Mouse (Mus musculus): Measurements from ENCODE around the gene Hoxd8. TPM values are rescaled to one million over a fixed set of nuclear protein-coding genes. Genes with fewer than 3 reads are reported as not detected.

The Hoxd8 gene
- polyA plus RNA-seq, 1 experiment: not detected

DNA sequence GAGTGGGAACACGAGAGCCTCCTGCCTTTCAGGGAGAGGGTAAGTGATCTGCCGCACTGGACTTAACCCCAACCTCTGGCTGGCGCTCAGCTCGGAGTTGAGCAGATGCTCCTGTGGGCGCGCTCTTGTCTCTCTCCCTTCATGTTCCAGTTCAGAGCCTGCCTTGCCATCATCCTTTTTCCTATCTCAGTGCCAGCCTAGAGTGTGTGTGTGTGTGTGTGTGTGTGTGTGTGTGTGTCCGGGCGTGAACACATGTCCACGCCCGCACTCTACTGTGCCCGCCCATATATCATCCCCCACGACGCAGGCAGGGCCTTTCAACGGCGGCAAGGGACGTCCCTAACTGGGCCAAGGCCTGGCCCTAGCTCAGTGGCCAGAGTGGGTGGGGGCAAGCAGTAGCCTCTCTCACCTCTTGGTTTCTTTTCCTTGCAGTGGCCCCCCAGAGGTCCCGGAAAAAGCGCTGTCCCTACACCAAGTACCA is 20.9 kb upstream of the Hoxd8 start:
- Histone ChIP-seq H3K9me3 (0 out of 2 replicates have a peak, but pooled peaks cover 5% of the 10 kb centered on the region), H3K4me1 (peaks cover 45% of the 10 kb centered on the region), H3K27me3 (replicated peaks) (peaks cover 98% of the 10 kb centered on the region), H3K4me3 (replicated peaks) (no peak overlapping the region), H3K36me3 (replicated peaks; ENCODE audit: low read length) (no peaks in the 10 kb centered on the region)
- TF ChIP-seq FLI1 (IDR thresholded peaks at IDR 0.05; ENCODE audit: low read length): no peak
- no peak for TF ChIP-seq GATA1 (IDR thresholded peaks at IDR 0.05; ENCODE audit: borderline replicate concordance, low read length)

- H3K9me3 ChIP-seq: 0 out of 2 replicates have a peak, but pooled peaks cover 5% of the 10 kb centered on the region
- H3K4me1 ChIP-seq: peaks cover 43% of the 10 kb centered on the region
- no peak overlapping the region for H3K4me3 ChIP-seq (replicated peaks)
- H3K27me3 ChIP-seq (replicated peaks): peaks cover 98% of the 10 kb centered on the region
- TF ChIP-seq FLI1 (IDR thresholded peaks at IDR 0.05; ENCODE audit: low read length) (no peak), GATA1 (IDR thresholded peaks at IDR 0.05; ENCODE audit: borderline replicate concordance, low read length) (no peak)
- H3K36me3 ChIP-seq (replicated peaks; ENCODE audit: low read length): no peaks in the 10 kb centered on the region
Observed at GRCm38 (mm10) chr2:74684106-74684505, 20.3 kb upstream of the Hoxd8 start.

- TF ChIP-seq GATA1 (IDR thresholded peaks at IDR 0.05; ENCODE audit: borderline replicate concordance, low read length) (no peak), FLI1 (IDR thresholded peaks at IDR 0.05; ENCODE audit: low read length) (no peak)
- Histone ChIP-seq H3K27me3 (replicated peaks) (peaks cover 98% of the 10 kb centered on the region), H3K9me3 (0 out of 2 replicates have a peak, but pooled peaks cover 5% of the 10 kb centered on the region), H3K4me3 (replicated peaks) (no peak overlapping the region), H3K36me3 (replicated peaks; ENCODE audit: low read length) (no peaks in the 10 kb centered on the region), H3K4me1 (peaks cover 36% of the 10 kb centered on the region)
Observed at GRCm38 (mm10) chr2:74685059-74685603, 19.3 kb upstream of the Hoxd8 start.

DNA sequence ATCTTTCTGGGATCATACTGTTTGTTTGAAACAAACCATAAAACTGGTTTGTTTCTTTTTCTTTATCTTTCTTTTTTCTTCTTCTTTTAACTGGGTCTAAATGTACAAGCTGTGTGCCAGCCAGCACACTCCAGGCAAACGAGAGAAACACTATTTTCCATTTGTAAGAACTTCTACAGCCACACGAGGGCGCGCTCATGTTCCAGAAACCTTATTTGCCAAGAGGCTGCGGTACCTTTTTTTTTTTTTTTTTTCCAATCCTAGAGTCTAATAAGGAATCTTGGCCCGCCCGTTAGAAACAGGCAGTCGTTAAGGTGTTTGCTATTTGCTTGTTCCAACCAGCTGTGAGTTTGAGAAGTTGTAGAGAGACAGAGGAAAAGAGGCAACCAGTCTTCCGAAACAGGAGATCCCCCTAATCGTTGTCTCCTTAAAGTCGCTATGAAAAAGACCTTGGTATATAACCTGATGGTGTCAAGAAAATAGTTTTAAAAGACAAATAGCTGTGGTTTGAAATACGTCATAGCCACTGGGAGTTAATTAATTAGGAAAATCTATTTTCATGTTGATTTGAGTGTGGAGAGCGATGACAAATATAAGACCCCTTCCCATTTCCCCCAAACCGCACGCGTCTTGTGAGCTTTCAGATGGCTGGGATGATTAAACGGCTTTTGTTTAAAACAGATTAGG is 18.0 kb upstream of the Hoxd8 start:
- no peak for TF ChIP-seq FLI1 (IDR thresholded peaks at IDR 0.05; ENCODE audit: low read length)
- Histone ChIP-seq H3K27me3 (replicated peaks) (peaks cover 97% of the 10 kb centered on the region), H3K4me1 (peaks cover 35% of the 10 kb centered on the region), H3K9me3 (peaks cover 11% of the 10 kb centered on the region; the same call in 1 of the 2 replicates), H3K4me3 (replicated peaks) (no peak overlapping the region), H3K36me3 (replicated peaks; ENCODE audit: low read length) (no peaks in the 10 kb centered on the region)

- H3K27me3 ChIP-seq (replicated peaks): peaks cover 97% of the 10 kb centered on the region
- no peaks in the 10 kb centered on the region for H3K36me3 ChIP-seq (replicated peaks; ENCODE audit: low read length)
- TF ChIP-seq GATA1 (IDR thresholded peaks at IDR 0.05; ENCODE audit: borderline replicate concordance, low read length) (no peak), FLI1 (IDR thresholded peaks at IDR 0.05; ENCODE audit: low read length) (no peak)
- H3K4me1 ChIP-seq: peaks cover 35% of the 10 kb centered on the region
- peaks cover 14% of the 10 kb centered on the region for H3K9me3 ChIP-seq
- H3K4me3 ChIP-seq (replicated peaks): no peak overlapping the region
Observed at GRCm38 (mm10) chr2:74686988-74687697, 17.3 kb upstream of the Hoxd8 start.

GRCm38 (mm10) chr2:74687698-74688555 is 16.5 kb upstream of the Hoxd8 start:
- TF ChIP-seq GATA1 (IDR thresholded peaks at IDR 0.05; ENCODE audit: borderline replicate concordance, low read length): no peak
- Histone ChIP-seq H3K27me3 (replicated peaks) (peaks cover 97% of the 10 kb centered on the region), H3K4me3 (replicated peaks) (no peak overlapping the region), H3K4me1 (peaks cover 34% of the 10 kb centered on the region), H3K9me3 (peaks cover 11% of the 10 kb centered on the region), H3K36me3 (replicated peaks; ENCODE audit: low read length) (no peaks in the 10 kb centered on the region)

- TF ChIP-seq GATA1 (IDR thresholded peaks at IDR 0.05; ENCODE audit: borderline replicate concordance, low read length): no peak
- no peak for TF ChIP-seq FLI1 (IDR thresholded peaks at IDR 0.05; ENCODE audit: low read length)
- H3K4me3 ChIP-seq (replicated peaks): no peak overlapping the region
- no peaks in the 10 kb centered on the region for H3K36me3 ChIP-seq (replicated peaks; ENCODE audit: low read length)
- peaks cover 29% of the 10 kb centered on the region for H3K4me1 ChIP-seq
- H3K9me3 ChIP-seq: peaks cover 11% of the 10 kb centered on the region
- H3K27me3 ChIP-seq (replicated peaks): peaks cover 97% of the 10 kb centered on the region
Observed at GRCm38 (mm10) chr2:74688795-74689573, 15.4 kb upstream of the Hoxd8 start.

GRCm38 (mm10) chr2:74689574-74690337 is 14.7 kb upstream of the Hoxd8 start:
- Histone ChIP-seq H3K4me1 (peaks cover 32% of the 10 kb centered on the region), H3K9me3 (peaks cover 11% of the 10 kb centered on the region), H3K27me3 (replicated peaks) (peaks cover 96% of the 10 kb centered on the region), H3K4me3 (replicated peaks) (no peak overlapping the region), H3K36me3 (replicated peaks; ENCODE audit: low read length) (no peaks in the 10 kb centered on the region)
- no peak for TF ChIP-seq FLI1 (IDR thresholded peaks at IDR 0.05; ENCODE audit: low read length)
- TF ChIP-seq GATA1 (IDR thresholded peaks at IDR 0.05; ENCODE audit: borderline replicate concordance, low read length): no peak
